Mouse (Mus musculus): Measurements from ENCODE around the gene Krcc1. TPM values are rescaled to one million over a fixed set of nuclear protein-coding genes. Genes with fewer than 3 reads are reported as not detected.

Gene Krcc1
- 37.6 and 41.8 TPM in 2 replicates for polyA plus RNA-seq (2015; fragmentation: Nextera tagmentation; extraction: Ambion mirVana)

GRCm38 (mm10) chr6:71271389-71272315, at the start of gene Krcc1:
Gene Krcc1, plus strand, starts transcription at chr6:71271677.

GRCm38 (mm10) chr6:71321826-71322283, 50.4 kb downstream of the Krcc1 start, which contains the start of gene Smyd1:
Gene Smyd1, minus strand, starts transcription at chr6:71322233.

GRCm38 (mm10) chr6:71322491-71322921, 51.0 kb downstream of the Krcc1 start, which contains the start of gene Cd8b1:
Gene Cd8b1, plus strand, starts transcription at chr6:71322788.

Other genes starting within 250 kb of the Krcc1 start
- gene Thnsl2, start 127.2 kb upstream of the Krcc1 start, polyA plus RNA-seq (2015; fragmentation: Nextera tagmentation; extraction: Ambion mirVana), result 3.1 and 4.5 TPM in 2 replicates
- 2.4 and 3.9 TPM in 2 replicates for gene Fabp1, start 71.8 kb upstream of the Krcc1 start, polyA plus RNA-seq (2015; fragmentation: Nextera tagmentation; extraction: Ambion mirVana)
- 0.32 and 0.81 TPM in 2 replicates for gene Smyd1, start 50.6 kb downstream of the Krcc1 start, polyA plus RNA-seq (2015; fragmentation: Nextera tagmentation; extraction: Ambion mirVana)
- gene Cd8b1, start 51.1 kb downstream of the Krcc1 start, polyA plus RNA-seq (2015; fragmentation: Nextera tagmentation; extraction: Ambion mirVana), result 0.18 and 0.25 TPM in 2 replicates
- gene Cd8a, start 101.8 kb downstream of the Krcc1 start, polyA plus RNA-seq (2015; fragmentation: Nextera tagmentation; extraction: Ambion mirVana), result 0.24 and 0.29 TPM in 2 replicates
- 10.7 and 13.1 TPM in 2 replicates for gene Rmnd5a, start 169.0 kb downstream of the Krcc1 start, polyA plus RNA-seq (2015; fragmentation: Nextera tagmentation; extraction: Ambion mirVana)
- 6.5 and 9.5 TPM in 2 replicates for gene Rnf103, start 222.2 kb downstream of the Krcc1 start, polyA plus RNA-seq (2015; fragmentation: Nextera tagmentation; extraction: Ambion mirVana)

Measured in spleen, postnatal 0 days (tissue).